Mouse (Mus musculus): ENCODE data around the gene Sorbs1. TPM values are rescaled to one million over a fixed set of nuclear protein-coding genes. Genes with fewer than 3 reads are reported as not detected.

Sorbs1 gene
- polyA plus RNA-seq, 1 experiment from 2014 or later: 46.5 TPM

- Histone ChIP-seq H3K9ac (ENCODE audit: low read depth, low read length) (no peak overlapping the region), H3K27ac (no peak overlapping the region), H3K27me3 (ENCODE audit: insufficient read depth, low read length) (no peaks in the 10 kb centered on the region), H3K4me1 (replicated peaks; ENCODE audit: insufficient read depth, low read length) (0 out of 2 replicates have a peak, but pooled peaks cover 6% of the 10 kb centered on the region), H3K9me3 (replicated peaks; ENCODE audit: low read length) (no peaks in the 10 kb centered on the region), H3K36me3 (ENCODE audit: insufficient read depth, low read length) (peaks cover 15% of the 10 kb centered on the region; the same call in 1 of the 2 replicates), H3K4me3 (replicated peaks; ENCODE audit: low read depth, low read length) (no peak overlapping the region), H3K4me2 (ENCODE audit: low read length) (no peak overlapping the region)
- no peak for TF ChIP-seq CTCF (IDR thresholded peaks at IDR 0.05; ENCODE audit: low read depth)
- ATAC-seq (replicated peaks; ENCODE audit: low FRiP score, low read depth) (no peak), DNase-seq (ENCODE audit: low spot score) (peak; percentile 12)
- 77% methylated on average over 14 of the region's 14 CpGs for WGBS
Observed at GRCm38 (mm10) chr19:40553014-40553789, 39.6 kb upstream of the Sorbs1 start.

GRCm38 (mm10) chr19:40549516-40550135 lies 36.0 kb upstream of the Sorbs1 start:
- Histone ChIP-seq H3K4me1 (replicated peaks; ENCODE audit: insufficient read depth, low read length) (0 out of 2 replicates have a peak, but pooled peaks cover 6% of the 10 kb centered on the region), H3K36me3 (ENCODE audit: insufficient read depth, low read length) (0 out of 2 replicates have a peak, but pooled peaks cover 5% of the 10 kb centered on the region), H3K27me3 (ENCODE audit: insufficient read depth, low read length) (no peaks in the 10 kb centered on the region), H3K27ac (peak overlapping the region; percentile 26), H3K4me2 (ENCODE audit: low read length) (no peak overlapping the region), H3K9me3 (replicated peaks; ENCODE audit: low read length) (no peaks in the 10 kb centered on the region), H3K4me3 (replicated peaks; ENCODE audit: low read depth, low read length) (no peak overlapping the region), H3K9ac (ENCODE audit: low read depth, low read length) (no peak overlapping the region)
- no peak for TF ChIP-seq CTCF (IDR thresholded peaks at IDR 0.05; ENCODE audit: low read depth)
- 36% methylated on average over 6 of the region's 6 CpGs for WGBS
- no peak for ATAC-seq (replicated peaks; ENCODE audit: low FRiP score, low read depth)
- peak; percentile 42 for DNase-seq (ENCODE audit: low spot score)

GRCm38 (mm10) chr19:40548796-40549515 lies 35.4 kb upstream of the Sorbs1 start:
- 24% methylated on average over 5 of the region's 5 CpGs for WGBS
- Histone ChIP-seq H3K27ac (peak overlapping the region; percentile 26), H3K27me3 (ENCODE audit: insufficient read depth, low read length) (no peaks in the 10 kb centered on the region), H3K36me3 (ENCODE audit: insufficient read depth, low read length) (0 out of 2 replicates have a peak, but pooled peaks cover 5% of the 10 kb centered on the region), H3K4me3 (replicated peaks; ENCODE audit: low read depth, low read length) (no peak overlapping the region), H3K9ac (ENCODE audit: low read depth, low read length) (no peak overlapping the region), H3K4me1 (replicated peaks; ENCODE audit: insufficient read depth, low read length) (0 out of 2 replicates have a peak, but pooled peaks cover 6% of the 10 kb centered on the region), H3K9me3 (replicated peaks; ENCODE audit: low read length) (no peaks in the 10 kb centered on the region), H3K4me2 (ENCODE audit: low read length) (no peak overlapping the region)
- DNase-seq (ENCODE audit: low spot score): peak; percentile 85
- peak; percentile 49; the same call in 1 of the 2 replicates for TF ChIP-seq CTCF (IDR thresholded peaks at IDR 0.05; ENCODE audit: low read depth)
- ATAC-seq (replicated peaks; ENCODE audit: low FRiP score, low read depth): peak; percentile 86

GRCm38 (mm10) chr19:40548386-40548785 lies 34.8 kb upstream of the Sorbs1 start:
- 0 out of 2 replicates have a peak, but pooled peaks cover 6% of the 10 kb centered on the region for H3K4me1 ChIP-seq (replicated peaks; ENCODE audit: insufficient read depth, low read length)
- ATAC-seq (replicated peaks; ENCODE audit: low FRiP score, low read depth) (no peak), DNase-seq (ENCODE audit: low spot score) (no peak)
- no peaks in the 10 kb centered on the region for H3K9me3 ChIP-seq (replicated peaks; ENCODE audit: low read length)
- WGBS: 54% methylated on average over 6 of the region's 6 CpGs
- H3K27me3 ChIP-seq (ENCODE audit: insufficient read depth, low read length): no peaks in the 10 kb centered on the region
- H3K4me3 ChIP-seq (replicated peaks; ENCODE audit: low read depth, low read length): no peak overlapping the region
- no peak overlapping the region for H3K27ac ChIP-seq
- TF ChIP-seq CTCF (IDR thresholded peaks at IDR 0.05; ENCODE audit: low read depth): no peak
- H3K9ac ChIP-seq (ENCODE audit: low read depth, low read length): no peak overlapping the region
- no peak overlapping the region for H3K4me2 ChIP-seq (ENCODE audit: low read length)
- 0 out of 2 replicates have a peak, but pooled peaks cover 5% of the 10 kb centered on the region for H3K36me3 ChIP-seq (ENCODE audit: insufficient read depth, low read length)

- ATAC-seq (replicated peaks; ENCODE audit: low FRiP score, low read depth): no peak; the same call in 1 of the 2 replicates
- Histone ChIP-seq H3K27me3 (ENCODE audit: insufficient read depth, low read length) (no peaks in the 10 kb centered on the region), H3K9me3 (replicated peaks; ENCODE audit: low read length) (no peaks in the 10 kb centered on the region), H3K4me3 (replicated peaks; ENCODE audit: low read depth, low read length) (no peak overlapping the region), H3K9ac (ENCODE audit: low read depth, low read length) (no peak overlapping the region), H3K4me1 (replicated peaks; ENCODE audit: insufficient read depth, low read length) (0 out of 2 replicates have a peak, but pooled peaks cover 4% of the 10 kb centered on the region), H3K4me2 (ENCODE audit: low read length) (no peak overlapping the region), H3K27ac (no peak overlapping the region), H3K36me3 (ENCODE audit: insufficient read depth, low read length) (no peaks in the 10 kb centered on the region)
- WGBS: 16% methylated on average over 3 of the region's 3 CpGs
- TF ChIP-seq CTCF (IDR thresholded peaks at IDR 0.05; ENCODE audit: low read depth): peak; percentile 97
- DNase-seq (ENCODE audit: low spot score): peak; percentile 85
Observed at GRCm38 (mm10) chr19:40544856-40545255, 31.3 kb upstream of the Sorbs1 start.

GRCm38 (mm10) chr19:40542776-40543175 lies 29.2 kb upstream of the Sorbs1 start:
- no peak overlapping the region for H3K4me3 ChIP-seq (replicated peaks; ENCODE audit: low read depth, low read length)
- no peaks in the 10 kb centered on the region for H3K36me3 ChIP-seq (ENCODE audit: insufficient read depth, low read length)
- H3K4me2 ChIP-seq (ENCODE audit: low read length): no peak overlapping the region
- no peak overlapping the region for H3K9ac ChIP-seq (ENCODE audit: low read depth, low read length)
- TF ChIP-seq CTCF (IDR thresholded peaks at IDR 0.05; ENCODE audit: low read depth): no peak
- no peaks in the 10 kb centered on the region for H3K9me3 ChIP-seq (replicated peaks; ENCODE audit: low read length)
- no peaks in the 10 kb centered on the region for H3K27me3 ChIP-seq (ENCODE audit: insufficient read depth, low read length)
- no peak overlapping the region for H3K27ac ChIP-seq
- no peak for ATAC-seq (replicated peaks; ENCODE audit: low FRiP score, low read depth)
- H3K4me1 ChIP-seq (replicated peaks; ENCODE audit: insufficient read depth, low read length): no peaks in the 10 kb centered on the region
- WGBS: 58% methylated on average over 7 of the region's 7 CpGs
- DNase-seq (ENCODE audit: low spot score): no peak
